Mouse (Mus musculus): ENCODE results near the gene Calm3. TPM values are rescaled to one million over a fixed set of nuclear protein-coding genes. Genes with fewer than 3 reads are reported as not detected.

Gene Calm3
- total and polyA plus RNA-seq, 3 experiments, result 294 to 623 (median 326) TPM

- Histone ChIP-seq H3K4me1 (ENCODE audit: control insufficient read depth in 1 of 2, insufficient read depth in 2 of 2) (peaks cover 6 to 34% of the 10 kb centered on the region in 2 experiments), H3K9ac (ENCODE audit: insufficient read depth, low read depth) (peak overlapping the region; percentile 81), H3K9me3 (replicated peaks; ENCODE audit: low read length) (no peaks in the 10 kb centered on the region), H3K4me3 (replicated peaks in 1 of 3; ENCODE audit: low read depth in 2 of 3, low read length in 2 of 3, poor library complexity in 1 of 3) (peak overlapping the region; percentile 35 to 72 (median 57)), H3K27ac (ENCODE audit: insufficient read depth, low read depth) (peak overlapping the region; percentile 43; the same call in 1 of the 2 replicates), H3K36me3 (replicated peaks in 1 of 2; ENCODE audit: control insufficient read depth in 1 of 2, insufficient read depth in 1 of 2, low read length in 1 of 2) (peaks cover 15 to 44% of the 10 kb centered on the region in 2 experiments), H3K4me2 (ENCODE audit: insufficient read depth, low read depth, poor library complexity, severe bottlenecking) (peak overlapping the region; percentile 83), H3K27me3 (replicated peaks) (no peaks in the 10 kb centered on the region), H3K79me2 (replicated peaks; ENCODE audit: control insufficient read depth, extremely low read depth, insufficient read depth, poor library complexity, severe bottlenecking) (no peaks in the 10 kb centered on the region)
- DNase-seq (ENCODE audit: extremely low read depth), result peak; percentile 100
- dilution Hi-C loops (cut with MboI; ENCODE audit: extremely low pct_ligation_motif_present, extremely low pct_unique_long_range_greater_than_20kb, low sequenced_read_pairs) (no loop called here), in situ Hi-C loops (cut with MboI; ENCODE audit: low pct_ligation_motif_present, low pct_unique_long_range_greater_than_20kb, low sequenced_read_pairs) (loop anchor here (5.0 kb wide), 1 partner anchor 32 kb away; the partner anchor contains the start of gene Ptgir)
- TF ChIP-seq KAT2A (IDR thresholded peaks at IDR 0.05; ENCODE audit: insufficient replicate concordance, low read length) (0 out of 2 replicates have a peak, but pooled peaks have one; percentile 3), TBP (conservative IDR thresholded peaks at IDR 0.05; ENCODE audit: low read depth, low read length) (peak; percentile 71), MEF2A (IDR thresholded peaks at IDR 0.05; ENCODE audit: borderline replicate concordance, low read depth, low read length) (peak; percentile 92), POLR2A (IDR thresholded peaks at IDR 0.05; ENCODE audit: low read depth, low read length) (peak; percentile 33; the same call in 1 of the 2 replicates), ELF1 (IDR thresholded peaks at IDR 0.05; ENCODE audit: low read depth, low read length) (peak; percentile 49; the same call in 1 of the 2 replicates), USF1 (IDR thresholded peaks at IDR 0.05; ENCODE audit: low read depth, low read length) (peak; percentile 79), MAX (IDR thresholded peaks at IDR 0.05; ENCODE audit: low read length) (peak; percentile 67), NRF1 (IDR thresholded peaks at IDR 0.05; ENCODE audit: low read depth, low read length) (peak; percentile 88), ZC3H11A (IDR thresholded peaks at IDR 0.05; ENCODE audit: low read depth, low read length) (no peak), IRF4 (IDR thresholded peaks at IDR 0.05; ENCODE audit: low read depth, low read length) (no peak), MAZ (IDR thresholded peaks at IDR 0.05; ENCODE audit: low read depth, low read length) (0 out of 2 replicates have a peak, but pooled peaks have one; percentile 20), TCF12 (IDR thresholded peaks at IDR 0.05; ENCODE audit: low read depth, low read length) (no peak), BHLHE40 (IDR thresholded peaks at IDR 0.05; ENCODE audit: low read depth, low read length) (peak; percentile 89), SIN3A (IDR thresholded peaks at IDR 0.05; ENCODE audit: low read length) (peak; percentile 36), USF2 (conservative IDR thresholded peaks at IDR 0.05; ENCODE audit: low read depth, low read length) (peak; percentile 74)
Measured at GRCm38 (mm10) chr7:16874756-16875309, 49.1 kb downstream of the Calm3 start.

DNA sequence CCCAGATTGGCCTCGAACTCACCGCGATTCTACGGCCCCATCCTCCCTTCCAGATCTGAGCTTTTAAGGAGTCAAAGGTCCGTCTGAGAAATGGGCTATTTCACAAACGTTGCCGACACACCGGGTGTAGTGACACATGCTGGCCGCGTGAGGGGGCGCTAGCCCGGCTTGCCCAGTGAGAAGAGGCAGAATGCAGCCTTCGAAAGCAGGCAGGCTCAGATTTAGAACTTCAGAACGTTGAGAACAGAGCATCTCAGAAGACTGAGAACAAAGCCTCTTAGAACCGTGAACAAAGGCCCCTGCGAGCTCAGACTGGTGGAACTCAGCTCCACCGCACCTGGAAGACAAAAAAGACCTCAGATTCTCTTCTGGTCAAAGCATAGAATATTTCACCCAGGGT, 49.7 kb downstream of the Calm3 start:
- Histone ChIP-seq H3K36me3 (replicated peaks in 1 of 2; ENCODE audit: control insufficient read depth in 1 of 2, insufficient read depth in 1 of 2, low read length in 1 of 2) (peaks cover 21 to 47% of the 10 kb centered on the region in 2 experiments), H3K27ac (ENCODE audit: insufficient read depth, low read depth) (peak overlapping the region; percentile 43; the same call in 1 of the 2 replicates), H3K79me2 (replicated peaks; ENCODE audit: control insufficient read depth, extremely low read depth, insufficient read depth, poor library complexity, severe bottlenecking) (no peaks in the 10 kb centered on the region), H3K4me2 (ENCODE audit: insufficient read depth, low read depth, poor library complexity, severe bottlenecking) (peak overlapping the region; percentile 83), H3K9ac (ENCODE audit: insufficient read depth, low read depth) (peak overlapping the region; percentile 81), H3K9me3 (replicated peaks; ENCODE audit: low read length) (no peaks in the 10 kb centered on the region), H3K4me1 (ENCODE audit: control insufficient read depth in 1 of 2, insufficient read depth in 2 of 2) (peaks cover 6 to 29% of the 10 kb centered on the region in 2 experiments), H3K4me3 (replicated peaks in 1 of 3; ENCODE audit: low read depth in 2 of 3, low read length in 2 of 3, poor library complexity in 1 of 3) (peak overlapping the region; percentile 35 to 57 (median 39)), H3K27me3 (replicated peaks) (no peaks in the 10 kb centered on the region)
- DNase-seq (ENCODE audit: extremely low read depth), result peak; percentile 84
- dilution Hi-C loops (cut with MboI; ENCODE audit: extremely low pct_ligation_motif_present, extremely low pct_unique_long_range_greater_than_20kb, low sequenced_read_pairs), result no loop called here
- in situ Hi-C loops (cut with MboI; ENCODE audit: low pct_ligation_motif_present, low pct_unique_long_range_greater_than_20kb, low sequenced_read_pairs), result loop anchor here (5.0 kb wide), 1 partner anchor 33 kb away; the partner anchor contains the start of gene Ptgir
- TF ChIP-seq USF2 (conservative IDR thresholded peaks at IDR 0.05; ENCODE audit: low read depth, low read length), result no peak
- TF ChIP-seq NELFE (IDR thresholded peaks at IDR 0.05; ENCODE audit: low read depth, low read length), result no peak; the same call in 1 of the 2 replicates
- TF ChIP-seq JUND (conservative IDR thresholded peaks at IDR 0.05; ENCODE audit: low read depth, low read length), result no peak
- TF ChIP-seq UBTF (IDR thresholded peaks at IDR 0.05; ENCODE audit: low read depth, low read length), result no peak
- TF ChIP-seq BHLHE40 (IDR thresholded peaks at IDR 0.05; ENCODE audit: low read depth, low read length), result no peak
- TF ChIP-seq MXI1 (IDR thresholded peaks at IDR 0.05; ENCODE audit: low read depth, low read length), result no peak; the same call in 1 of the 2 replicates
- TF ChIP-seq MAFK (IDR thresholded peaks at IDR 0.05; ENCODE audit: insufficient replicate concordance, low read length), result no peak
- TF ChIP-seq POLR2AphosphoS2 (IDR thresholded peaks at IDR 0.05; ENCODE audit: low read depth, low read length), result no peak
- TF ChIP-seq RAD21 (IDR thresholded peaks at IDR 0.05; ENCODE audit: low read depth, low read length), result peak; percentile 88
- TF ChIP-seq E2F4 (IDR thresholded peaks at IDR 0.05; ENCODE audit: insufficient replicate concordance, low read depth, low read length), result no peak
- TF ChIP-seq ETS1 (conservative IDR thresholded peaks at IDR 0.05; ENCODE audit: low read depth, low read length), result no peak
- TF ChIP-seq MEF2A (IDR thresholded peaks at IDR 0.05; ENCODE audit: borderline replicate concordance, low read depth, low read length), result peak; percentile 60; the same call in 1 of the 2 replicates
- no peak for TF ChIP-seq HCFC1 (IDR thresholded peaks at IDR 0.05; ENCODE audit: low read depth, low read length)
- TF ChIP-seq JUN (IDR thresholded peaks at IDR 0.05; ENCODE audit: insufficient read depth, low read depth, low read length), result no peak
- peak; percentile 95 for TF ChIP-seq SMC3 (IDR thresholded peaks at IDR 0.05; ENCODE audit: low read depth, low read length)
- TF ChIP-seq ELF1 (IDR thresholded peaks at IDR 0.05; ENCODE audit: low read depth, low read length), result no peak
- TF ChIP-seq TCF12 (IDR thresholded peaks at IDR 0.05; ENCODE audit: low read depth, low read length), result peak; percentile 41; the same call in 1 of the 2 replicates
- TF ChIP-seq MAX (IDR thresholded peaks at IDR 0.05; ENCODE audit: low read length), result peak; percentile 57
- TF ChIP-seq CTCF (conservative IDR thresholded peaks at IDR 0.05 in 1 of 2, IDR thresholded peaks at IDR 0.05 in 1 of 2; ENCODE audit: low read depth in 2 of 2, low read length in 2 of 2), result peak; percentile 77 to 96
- TF ChIP-seq PAX5 (IDR thresholded peaks at IDR 0.05; ENCODE audit: low read length), result no peak
- 0 out of 2 replicates have a peak, but pooled peaks have one; percentile 37 for TF ChIP-seq ZC3H11A (IDR thresholded peaks at IDR 0.05; ENCODE audit: low read depth, low read length)
- 0 out of 2 replicates have a peak, but pooled peaks have one; percentile 28 for TF ChIP-seq NRF1 (IDR thresholded peaks at IDR 0.05; ENCODE audit: low read depth, low read length)
- no peak for TF ChIP-seq KAT2A (IDR thresholded peaks at IDR 0.05; ENCODE audit: insufficient replicate concordance, low read length)

Measured in CH12.LX (cell line).